Mouse (Mus musculus) left cerebral cortex, postnatal 36 days (tissue): ENCODE measurements at regions not wholly inside any gene's neighbourhood (a gene's known extent, or its start where the extent isn't known, plus 50 kb on each side); places are given as distances from the start of the nearest gene placed in this dataset.

ENCODE experiments used
- DNase-seq, 2 experiments: peaks; one replicate each; pipeline ENCODE4 v3.0.0; 2021 to 2022; ENCODE audit warnings: low spot score in 2 of 2, mixed read lengths in 1 of 2
- intact Hi-C: fragments of 180-260 bp; cut with DNase I; formaldehyde crosslinking; loops from one replicate; pipeline ENCODE4 v1.15.1; 2025

- intact Hi-C loops: no loop called here
- DNase-seq: no peak
Measured at GRCm38 (mm10) chr3:34531836-34532235, 118.4 kb upstream of the Sox2 start.

- intact Hi-C loops: no loop called here
- DNase-seq: no peak
Measured at GRCm38 (mm10) chr3:34527546-34527945, 122.7 kb upstream of the Sox2 start.

GRCm38 (mm10) chr3:34525730-34526129 lies 124.5 kb upstream of the Sox2 start:
- intact Hi-C loops: no loop called here
- DNase-seq: no peak

GRCm38 (mm10) chr3:34522054-34522684 lies 128.0 kb upstream of the Sox2 start:
- DNase-seq: no peak
- intact Hi-C loops: no loop called here

- intact Hi-C loops: no loop called here
- no peak for DNase-seq
Measured at GRCm38 (mm10) chr3:34521357-34522053, 128.7 kb upstream of the Sox2 start.

GRCm38 (mm10) chr3:34512503-34513145 lies 137.6 kb upstream of the Sox2 start:
- intact Hi-C loops: no loop called here
- DNase-seq: no peak

GRCm38 (mm10) chr3:34510723-34511122 lies 139.5 kb upstream of the Sox2 start:
- intact Hi-C loops: no loop called here
- DNase-seq: no peak

- no peak for DNase-seq
- intact Hi-C loops: loop anchor here (5.0 kb wide), 1 partner anchor 128 kb away; no protein-coding TSS in a partner anchor
Measured at GRCm38 (mm10) chr3:34509160-34509559, 141.0 kb upstream of the Sox2 start.

GRCm38 (mm10) chr3:34504573-34504894 lies 145.7 kb upstream of the Sox2 start:
- no peak for DNase-seq
- intact Hi-C loops: no loop called here

GRCm38 (mm10) chr3:34503874-34504572 lies 146.2 kb upstream of the Sox2 start:
- DNase-seq: no peak
- intact Hi-C loops: no loop called here

GRCm38 (mm10) chr3:34496839-34497238 lies 153.4 kb upstream of the Sox2 start:
- no peak for DNase-seq
- intact Hi-C loops: no loop called here

GRCm38 (mm10) chr3:34495615-34496014 lies 154.6 kb upstream of the Sox2 start:
- peak; percentile 43 to 52 for DNase-seq
- intact Hi-C loops: no loop called here

GRCm38 (mm10) chr3:34493921-34494320 lies 156.3 kb upstream of the Sox2 start:
- DNase-seq: no peak
- intact Hi-C loops: no loop called here

GRCm38 (mm10) chr3:34489008-34489407 lies 161.2 kb upstream of the Sox2 start:
- intact Hi-C loops: no loop called here

GRCm38 (mm10) chr3:34486441-34487050 lies 163.7 kb upstream of the Sox2 start:
- DNase-seq: no peak

More at GRCm38 (mm10) chr3:34489008-34489407, 161.2 kb upstream of the Sox2 start:
- no peak for DNase-seq

GRCm38 (mm10) chr3:34485345-34486223 lies 164.6 kb upstream of the Sox2 start:
- intact Hi-C loops: no loop called here

More at GRCm38 (mm10) chr3:34486441-34487050, 163.7 kb upstream of the Sox2 start:
- intact Hi-C loops: no loop called here

GRCm38 (mm10) chr3:34483934-34484333 lies 166.3 kb upstream of the Sox2 start:
- intact Hi-C loops: no loop called here
- no peak for DNase-seq

More at GRCm38 (mm10) chr3:34485345-34486223, 164.6 kb upstream of the Sox2 start:
- no peak for DNase-seq

- intact Hi-C loops: no loop called here
- DNase-seq: no peak
Measured at GRCm38 (mm10) chr3:34481821-34482713, 168.1 kb upstream of the Sox2 start.
